Mouse (Mus musculus) liver, embryonic 14.5 days (tissue): ENCODE results near the gene Odf2l. TPM values are rescaled to one million over a fixed set of nuclear protein-coding genes. Genes with fewer than 3 reads are reported as not detected.

Source experiments
- ATAC-seq: fragments of 200-750 bp; cut with Nextera tagmentation; 2 replicates; pipeline ENCODE4 v1.8.0; 2017; ENCODE audit warnings: moderate number of reproducible peaks, mild to moderate bottlenecking, moderate library complexity; ENCODE audit not compliant: insufficient read depth
- DNase-seq, 3 experiments: peaks; one replicate each; pipeline ENCODE4 v3.0.0-alpha.2; 2012 to 2013; ENCODE audit warnings: low read depth in 3 of 3, low spot score in 3 of 3
- H3K27ac ChIP-seq: fragments of 300-500 bp; sonication (generic); 2 replicates; pipeline ENCODE4 v1.5.1; 2014; ENCODE audit warnings: moderate library complexity, mild to moderate bottlenecking, control low read depth, inconsistent platforms
- H3K27me3 ChIP-seq: fragments of 300-500 bp; sonication (generic); 2 replicates; pipeline ENCODE4 v1.6.1; 2014; ENCODE audit warnings: mild to moderate bottlenecking, low read length, moderate library complexity; ENCODE audit not compliant: control insufficient read depth, insufficient read depth
- H3K36me3 ChIP-seq: fragments of 300-500 bp; sonication (generic); replicated peaks from 2 replicates; pipeline ENCODE4 v1.6.1; 2014; ENCODE audit warnings: low read depth; ENCODE audit not compliant: control insufficient read depth, insufficient read depth
- H3K4me1 ChIP-seq, 2 experiments: fragments of 200-500 bp in 1 of 2; fragments of 300-500 bp in 1 of 2; sonication (generic) in 1 of 2; replicated peaks; 2 replicates each; pipeline ENCODE4 v1.6.1; 2012 to 2014; ENCODE audit warnings: antibody characterized with exemption in 1 of 2, inconsistent platforms in 1 of 2, low read length in 1 of 2; ENCODE audit not compliant: control insufficient read depth in 2 of 2, insufficient read depth in 2 of 2
- H3K4me2 ChIP-seq: fragments of 300-500 bp; sonication (generic); 2 replicates; pipeline ENCODE4 v1.6.1; 2014; ENCODE audit warnings: low read depth, mild to moderate bottlenecking, control low read depth, moderate library complexity
- H3K4me3 ChIP-seq, 2 experiments: fragments of 200-500 bp in 1 of 2; fragments of 300-500 bp in 1 of 2; sonication (generic) in 1 of 2; 2 replicates each; pipeline ENCODE4 v1.5.1; 2012 to 2014; ENCODE audit warnings: low read depth in 2 of 2, low read length in 2 of 2, mild to moderate bottlenecking in 2 of 2, control low read depth in 1 of 2, inconsistent platforms in 1 of 2, moderate library complexity in 1 of 2; ENCODE audit not compliant: insufficient read depth in 1 of 2
- H3K9ac ChIP-seq: fragments of 300-500 bp; sonication (generic); replicated peaks from 2 replicates; pipeline ENCODE4 v1.6.1; 2014; ENCODE audit warnings: mild to moderate bottlenecking, control low read depth, moderate library complexity
- H3K9me3 ChIP-seq: fragments of 300-500 bp; sonication (generic); 2 replicates; pipeline ENCODE4 v1.6.1; 2016; ENCODE audit warnings: low read length, mixed read lengths; ENCODE audit not compliant: control insufficient read depth
- CTCF ChIP-seq: IDR thresholded peaks from 2 replicates; pipeline ENCODE4 v1.5.1; 2016; ENCODE audit warnings: antibody characterized with exemption, low read depth, control low read depth
- EP300 ChIP-seq: IDR thresholded peaks from 2 replicates; pipeline ENCODE4 v1.6.1; 2016; ENCODE audit warnings: antibody characterized with exemption, low read depth
- WGBS: fragments of 180-500 bp; shearing (Covaris S2); extraction: QIAGEN DNeasy Blood & Tissue Kit; methylation state at CpG from one replicate; pipeline ENCODE4 v1.1.7; 2014; ENCODE audit not compliant: insufficient replicate concordance; 5-methylcytosine and 5-hydroxymethylcytosine counted together
- polyA plus RNA-seq, 2 experiments: library from polyadenylated mRNA; depleted of rRNA in 1 of 2; stranded (reverse) in 1 of 2; unstranded in 1 of 2; fragments of >200 nt; fragmentation: Nextera tagmentation in 1 of 2; extraction: Ambion mirVana in 1 of 2; gene quantifications; 2 replicates each; pipeline versions ENCODE4 v1.2.1 to v1.2.3; 2012 to 2014

Odf2l gene
- polyA plus RNA-seq, 2 experiments = 5.6 to 7.6 TPM

- ATAC-seq = no peak
- WGBS = 68% methylated on average over 3 of the region's 3 CpGs
These were observed 40.1 kb downstream of the Odf2l start for GRCm38 (mm10) chr3:145158441-145158840.

DNA sequence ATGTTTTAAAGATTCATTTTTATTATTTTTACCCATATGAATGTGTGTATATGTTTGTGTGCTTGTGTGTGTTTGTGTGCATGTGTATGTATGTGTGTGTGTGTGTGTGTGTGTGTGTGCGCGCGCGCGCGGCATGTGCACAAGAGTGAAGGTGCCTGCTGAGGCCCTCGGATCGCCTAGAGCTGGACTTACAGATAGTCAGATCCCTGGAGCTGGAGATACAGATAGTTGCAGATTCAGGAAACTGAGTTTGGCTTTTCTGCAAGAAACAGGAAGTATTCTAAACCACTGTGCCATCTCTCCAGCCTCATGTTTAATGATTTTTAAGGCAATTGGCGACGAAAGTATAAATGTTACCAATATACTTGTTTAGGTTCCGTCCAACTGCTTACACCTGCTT lies 48.4 kb downstream of the Odf2l start:
- Histone ChIP-seq H3K27ac (no peak overlapping the region), H3K4me3 (no peak overlapping the region), H3K4me1 (no peaks in the 10 kb centered on the region), H3K4me2 (no peak overlapping the region), H3K9me3 (no peaks in the 10 kb centered on the region), H3K27me3 (no peaks in the 10 kb centered on the region), H3K36me3 (no peaks in the 10 kb centered on the region), H3K9ac (no peak overlapping the region)
- DNase-seq = no peak
- 20% methylated on average over 11 of the region's 11 CpGs for WGBS
- ATAC-seq = no peak
- no peak for TF ChIP-seq EP300
- TF ChIP-seq CTCF = no peak

More at GRCm38 (mm10) chr3:145158441-145158840, 40.1 kb downstream of the Odf2l start:
- no peak for DNase-seq
- Histone ChIP-seq H3K4me1 (no peaks in the 10 kb centered on the region), H3K9me3 (no peaks in the 10 kb centered on the region), H3K27me3 (no peaks in the 10 kb centered on the region), H3K36me3 (no peaks in the 10 kb centered on the region), H3K4me3 (no peak overlapping the region), H3K27ac (no peak overlapping the region), H3K4me2 (no peak overlapping the region), H3K9ac (no peak overlapping the region)
- TF ChIP-seq EP300 (no peak), CTCF (no peak)

DNA sequence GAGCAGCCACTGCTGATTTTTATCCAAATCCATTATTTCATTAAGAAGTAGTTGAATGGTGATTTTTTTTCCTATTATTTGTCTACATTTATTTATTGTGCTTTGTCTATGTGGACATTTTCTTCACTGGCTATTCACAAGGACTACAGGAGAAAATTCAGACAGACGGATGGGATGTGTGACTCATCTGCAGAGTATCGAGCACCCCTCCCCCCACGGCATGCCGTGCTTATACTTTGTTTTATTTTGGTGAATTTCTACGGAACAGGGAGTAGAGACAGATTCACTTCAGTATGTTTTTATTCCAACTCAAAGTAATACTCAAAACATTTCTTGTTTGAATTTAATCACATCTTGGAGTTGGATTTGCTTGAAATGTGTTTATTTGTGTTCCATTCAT lies 49.4 kb downstream of the Odf2l start:
- no peak for ATAC-seq
- no peak overlapping the region for H3K9ac ChIP-seq
- 78% methylated on average over 5 of the region's 5 CpGs for WGBS
- H3K4me3 ChIP-seq = no peak overlapping the region
- no peaks in the 10 kb centered on the region for H3K27me3 ChIP-seq
- no peaks in the 10 kb centered on the region for H3K36me3 ChIP-seq
- no peaks in the 10 kb centered on the region for H3K9me3 ChIP-seq
- no peak for DNase-seq
- no peak overlapping the region for H3K27ac ChIP-seq
- TF ChIP-seq CTCF (no peak), EP300 (no peak)
- H3K4me1 ChIP-seq = no peaks in the 10 kb centered on the region
- no peak overlapping the region for H3K4me2 ChIP-seq

GRCm38 (mm10) chr3:145168844-145169696 lies 50.7 kb downstream of the Odf2l start:
- no peak overlapping the region for H3K9ac ChIP-seq
- H3K27ac ChIP-seq = no peak overlapping the region
- 49% methylated on average over 13 of the region's 13 CpGs for WGBS
- DNase-seq = no peak
- H3K9me3 ChIP-seq = no peaks in the 10 kb centered on the region
- no peaks in the 10 kb centered on the region for H3K4me1 ChIP-seq
- H3K4me3 ChIP-seq = no peak overlapping the region
- ATAC-seq = no peak
- H3K36me3 ChIP-seq = no peaks in the 10 kb centered on the region
- no peaks in the 10 kb centered on the region for H3K27me3 ChIP-seq
- no peak overlapping the region for H3K4me2 ChIP-seq
- TF ChIP-seq EP300 (no peak), CTCF (no peak)

GRCm38 (mm10) chr3:145170028-145170427 lies 51.6 kb downstream of the Odf2l start:
- no peaks in the 10 kb centered on the region for H3K9me3 ChIP-seq
- no peak for DNase-seq
- no peak for ATAC-seq
- no peak overlapping the region for H3K27ac ChIP-seq
- H3K36me3 ChIP-seq = no peaks in the 10 kb centered on the region
- 71% methylated on average over 4 of the region's 4 CpGs for WGBS
- no peaks in the 10 kb centered on the region for H3K27me3 ChIP-seq
- H3K9ac ChIP-seq = no peak overlapping the region
- TF ChIP-seq EP300 (no peak), CTCF (no peak)
- no peaks in the 10 kb centered on the region for H3K4me1 ChIP-seq
- H3K4me3 ChIP-seq = no peak overlapping the region
- no peak overlapping the region for H3K4me2 ChIP-seq
